Mouse (Mus musculus): Measurements from ENCODE around the gene Plvap.

Gene Plvap

DNA sequence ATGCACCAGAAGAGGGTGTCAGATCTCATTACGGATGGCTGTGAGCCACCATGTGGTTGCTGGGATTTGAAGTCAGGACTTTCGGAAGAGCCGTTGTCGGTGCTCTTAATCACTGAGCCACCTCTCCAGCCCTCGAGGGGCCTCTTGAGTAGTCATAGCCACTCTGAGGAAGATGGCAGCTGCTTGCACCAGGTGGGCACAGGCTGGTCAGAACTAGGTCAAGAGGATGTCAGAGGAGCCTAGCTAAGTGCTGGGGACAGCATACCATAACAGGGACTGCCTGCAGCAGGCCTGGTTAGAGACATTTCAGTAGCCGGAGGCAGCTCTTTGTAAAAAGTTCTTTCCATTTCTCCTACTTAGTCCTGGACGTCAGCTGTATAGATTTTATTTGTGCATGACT lies 39.2 kb upstream of the Plvap start:
- Histone ChIP-seq H3K36me3 (ENCODE audit: insufficient read depth, low read length) (peaks cover 29% of the 10 kb centered on the region), H3K4me1 (replicated peaks; ENCODE audit: low read depth, low read length) (peaks cover 26% of the 10 kb centered on the region), H3K4me3 (replicated peaks; ENCODE audit: low read length) (no peak overlapping the region), H3K9me3 (ENCODE audit: low read length) (no peaks in the 10 kb centered on the region), H3K27me3 (ENCODE audit: insufficient read depth, low read length) (peaks cover 18% of the 10 kb centered on the region)
- TF ChIP-seq NANOG (IDR thresholded peaks at IDR 0.05; ENCODE audit: borderline replicate concordance, low read length) = no peak
- TF ChIP-seq POU5F1 (IDR thresholded peaks at IDR 0.05; ENCODE audit: borderline replicate concordance, low read length) = no peak
- no peak for TF ChIP-seq CTCF (conservative IDR thresholded peaks at IDR 0.05; ENCODE audit: low read length)

DNA sequence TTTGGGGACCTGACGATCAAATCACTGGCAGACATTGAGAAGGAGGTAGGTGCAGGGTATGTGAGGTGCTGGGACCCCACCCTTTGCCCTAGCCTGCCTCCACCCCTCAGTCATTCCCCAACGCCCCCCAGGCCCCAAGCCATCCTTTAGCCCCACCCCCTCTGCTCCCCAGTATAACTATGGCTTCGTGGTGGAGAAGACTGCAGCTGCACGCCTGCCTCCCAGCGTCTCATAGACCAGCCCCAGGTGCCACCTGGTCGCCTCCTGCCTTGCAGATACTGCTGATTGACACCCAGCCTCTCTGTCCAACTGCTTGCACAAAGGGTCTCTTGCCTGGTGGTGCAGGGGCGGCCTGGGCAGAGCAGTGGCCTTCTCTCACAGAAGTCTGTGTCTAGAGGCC lies 36.0 kb upstream of the Plvap start:
- no peak overlapping the region for H3K4me3 ChIP-seq (replicated peaks; ENCODE audit: low read length)
- H3K36me3 ChIP-seq (ENCODE audit: insufficient read depth, low read length) = peaks cover 40% of the 10 kb centered on the region
- 0 out of 2 replicates have a peak, but pooled peaks cover under 1% of the 10 kb centered on the region for H3K27me3 ChIP-seq (ENCODE audit: insufficient read depth, low read length)
- no peaks in the 10 kb centered on the region for H3K9me3 ChIP-seq (ENCODE audit: low read length)
- peaks cover 25% of the 10 kb centered on the region for H3K4me1 ChIP-seq (replicated peaks; ENCODE audit: low read depth, low read length)
- no peak for TF ChIP-seq NANOG (IDR thresholded peaks at IDR 0.05; ENCODE audit: borderline replicate concordance, low read length)
- no peak for TF ChIP-seq POU5F1 (IDR thresholded peaks at IDR 0.05; ENCODE audit: borderline replicate concordance, low read length)
- TF ChIP-seq CTCF (conservative IDR thresholded peaks at IDR 0.05; ENCODE audit: low read length) = no peak

DNA sequence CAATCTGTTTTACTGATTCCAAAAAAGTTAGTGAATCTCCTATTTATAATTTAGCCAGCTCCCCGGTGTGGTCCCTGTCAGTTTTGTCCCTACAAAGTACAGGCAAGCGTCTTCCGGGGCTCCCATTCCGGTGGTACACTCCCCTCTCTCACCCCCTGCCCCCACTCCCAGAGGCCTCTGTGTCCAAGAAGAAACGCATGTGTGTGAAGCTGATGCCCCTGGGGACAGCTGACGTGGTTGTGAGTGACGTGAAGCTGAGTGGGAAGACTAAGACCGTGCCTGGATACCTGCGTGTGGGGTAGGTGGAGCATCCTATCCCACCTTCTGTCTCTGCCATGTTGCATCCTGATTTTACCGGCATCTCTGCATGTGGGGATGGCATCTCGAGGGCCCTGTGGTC lies 33.5 kb upstream of the Plvap start:
- Histone ChIP-seq H3K27me3 (ENCODE audit: insufficient read depth, low read length) (peaks cover 9% of the 10 kb centered on the region; the same call in 1 of the 2 replicates), H3K4me3 (replicated peaks; ENCODE audit: low read length) (no peak overlapping the region), H3K36me3 (ENCODE audit: insufficient read depth, low read length) (peaks cover 40% of the 10 kb centered on the region), H3K9me3 (ENCODE audit: low read length) (no peaks in the 10 kb centered on the region), H3K4me1 (replicated peaks; ENCODE audit: low read depth, low read length) (peaks cover 27% of the 10 kb centered on the region)
- TF ChIP-seq POU5F1 (IDR thresholded peaks at IDR 0.05; ENCODE audit: borderline replicate concordance, low read length) (no peak), CTCF (conservative IDR thresholded peaks at IDR 0.05; ENCODE audit: low read length) (no peak), NANOG (IDR thresholded peaks at IDR 0.05; ENCODE audit: borderline replicate concordance, low read length) (no peak)

DNA sequence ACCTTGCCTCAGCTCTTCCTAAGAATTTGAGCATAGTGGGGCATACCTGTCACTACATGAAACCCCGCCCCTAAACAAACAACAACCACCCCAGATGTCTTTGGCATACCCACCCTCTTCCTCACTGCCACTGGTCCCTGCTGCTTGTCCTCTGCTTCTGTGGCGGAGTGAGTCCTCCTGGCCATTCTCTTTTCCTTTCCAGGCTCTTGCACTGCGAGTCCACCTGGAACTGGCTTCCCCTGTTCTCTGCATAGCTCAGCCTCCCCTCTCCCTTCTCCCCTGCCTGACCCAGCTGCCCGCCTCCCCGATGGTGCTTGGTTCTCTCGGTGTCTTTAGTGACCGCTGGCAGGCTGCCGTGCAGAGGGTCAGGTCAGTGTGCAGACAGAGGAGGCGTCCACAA lies 32.2 kb upstream of the Plvap start:
- no peak for TF ChIP-seq POU5F1 (IDR thresholded peaks at IDR 0.05; ENCODE audit: borderline replicate concordance, low read length)
- no peak for TF ChIP-seq CTCF (conservative IDR thresholded peaks at IDR 0.05; ENCODE audit: low read length)
- no peak for TF ChIP-seq NANOG (IDR thresholded peaks at IDR 0.05; ENCODE audit: borderline replicate concordance, low read length)
- H3K4me3 ChIP-seq (replicated peaks; ENCODE audit: low read length) = peak overlapping the region; percentile 97
- no peaks in the 10 kb centered on the region for H3K9me3 ChIP-seq (ENCODE audit: low read length)
- H3K27me3 ChIP-seq (ENCODE audit: insufficient read depth, low read length) = peaks cover 18% of the 10 kb centered on the region
- peaks cover 25% of the 10 kb centered on the region for H3K4me1 ChIP-seq (replicated peaks; ENCODE audit: low read depth, low read length)
- peaks cover 38% of the 10 kb centered on the region for H3K36me3 ChIP-seq (ENCODE audit: insufficient read depth, low read length)

DNA sequence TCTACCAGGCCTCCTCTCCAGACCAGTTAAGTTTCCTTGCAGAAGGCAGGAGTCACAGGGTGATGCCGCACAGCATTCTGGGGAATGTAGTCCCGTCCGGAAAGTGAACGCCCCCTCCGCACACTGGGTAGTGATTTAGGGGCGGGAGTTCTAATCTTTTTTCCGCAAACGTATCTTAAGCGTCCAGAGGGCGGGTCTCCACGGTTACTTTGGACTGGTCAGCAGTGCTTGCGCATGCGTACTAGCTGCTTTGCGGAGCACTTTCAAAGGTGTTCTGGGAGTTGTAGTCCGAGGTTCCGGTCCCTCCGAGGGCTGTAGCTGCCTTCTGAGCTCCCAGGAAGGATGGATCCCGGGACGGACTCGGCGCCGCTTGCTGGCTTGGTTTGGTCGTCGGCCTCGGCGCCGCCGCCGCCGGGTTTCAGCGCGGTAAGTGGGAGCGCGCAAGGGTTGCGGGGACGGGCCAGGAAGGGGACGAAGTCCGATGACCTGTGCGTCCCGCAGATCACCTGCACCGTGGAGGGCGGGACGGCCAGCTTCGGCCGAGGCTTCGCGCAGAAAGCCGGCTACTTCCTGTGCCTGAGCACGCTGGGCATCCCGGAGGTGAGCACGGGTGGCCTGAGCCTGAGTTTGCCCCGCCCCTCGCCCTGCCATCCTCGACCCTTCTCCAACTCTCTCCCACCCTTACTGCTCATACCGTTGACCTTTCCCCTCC lies 31.2 kb upstream of the Plvap start, which contains the start of gene Mvb12a:
Mvb12a (plus strand) TSS at position 291 of the 712 bp plus-strand sequence.
- Histone ChIP-seq H3K27me3 (ENCODE audit: insufficient read depth, low read length) (peaks cover 28% of the 10 kb centered on the region), H3K4me1 (replicated peaks; ENCODE audit: low read depth, low read length) (peaks cover 29% of the 10 kb centered on the region), H3K9me3 (ENCODE audit: low read length) (no peaks in the 10 kb centered on the region), H3K4me3 (replicated peaks; ENCODE audit: low read length) (peak within 1 kb of the TSS; percentile 97), H3K36me3 (ENCODE audit: insufficient read depth, low read length) (peaks cover 30% of the 10 kb centered on the region)
- TF ChIP-seq NANOG (IDR thresholded peaks at IDR 0.05; ENCODE audit: borderline replicate concordance, low read length) = no peak; the same call in 1 of the 2 replicates

DNA sequence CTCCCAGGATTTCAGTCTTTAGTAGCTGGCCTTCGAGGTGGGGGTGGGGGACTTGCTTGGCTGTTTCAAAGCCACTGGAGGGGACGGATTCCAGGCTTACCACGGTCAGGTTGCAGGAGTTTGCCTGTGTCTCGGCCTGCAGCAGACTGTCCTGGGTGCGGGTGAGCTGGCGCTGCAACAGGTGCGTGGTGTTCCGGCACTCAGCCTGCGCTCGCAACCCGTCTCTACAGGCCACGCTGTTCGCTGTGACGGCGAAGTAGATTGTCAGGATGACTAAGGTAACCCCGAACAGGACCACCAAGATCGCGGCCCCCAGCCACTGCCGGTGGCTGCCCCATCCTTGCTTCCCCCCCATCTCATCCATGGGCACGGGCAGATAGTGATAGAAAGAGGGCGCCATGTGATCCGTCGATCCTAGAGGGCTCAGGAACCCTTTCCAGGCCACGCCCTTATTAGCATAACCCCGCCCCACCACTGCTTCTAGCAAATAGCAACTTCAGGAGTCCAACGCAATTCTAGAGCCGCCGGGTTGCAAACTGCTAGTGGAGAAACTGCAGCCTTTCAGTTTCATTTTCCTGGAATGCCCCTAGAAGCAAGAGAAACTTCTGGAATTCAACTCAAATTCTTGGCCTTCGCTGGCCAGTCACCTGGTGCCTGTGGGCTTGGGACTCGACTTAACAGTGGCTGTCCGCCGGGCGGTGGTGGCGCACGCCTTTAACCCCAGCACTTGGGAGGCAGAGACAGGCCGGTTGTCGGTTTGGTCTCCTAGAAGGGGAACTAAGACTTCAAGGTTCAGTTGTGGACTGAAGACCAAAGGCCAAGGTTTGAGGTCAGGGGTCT lies 25.7 kb upstream of the Plvap start, which contains the start of gene Bst2:
Bst2 (minus strand) TSS at position 429 of the 840 bp plus-strand sequence.
- H3K4me1 ChIP-seq (replicated peaks; ENCODE audit: low read depth, low read length) = peaks cover 58% of the 10 kb centered on the region
- no peaks in the 10 kb centered on the region for H3K9me3 ChIP-seq (ENCODE audit: low read length)
- TF ChIP-seq CTCF (conservative IDR thresholded peaks at IDR 0.05; ENCODE audit: low read length) = no peak
- TF ChIP-seq NANOG (IDR thresholded peaks at IDR 0.05; ENCODE audit: borderline replicate concordance, low read length) = no peak
- no peak for TF ChIP-seq POU5F1 (IDR thresholded peaks at IDR 0.05; ENCODE audit: borderline replicate concordance, low read length)
- peaks cover 55% of the 10 kb centered on the region for H3K27me3 ChIP-seq (ENCODE audit: insufficient read depth, low read length)
- H3K4me3 ChIP-seq (replicated peaks; ENCODE audit: low read length) = peak within 1 kb of the TSS; percentile 81
- H3K36me3 ChIP-seq (ENCODE audit: insufficient read depth, low read length) = peaks cover 15% of the 10 kb centered on the region

DNA sequence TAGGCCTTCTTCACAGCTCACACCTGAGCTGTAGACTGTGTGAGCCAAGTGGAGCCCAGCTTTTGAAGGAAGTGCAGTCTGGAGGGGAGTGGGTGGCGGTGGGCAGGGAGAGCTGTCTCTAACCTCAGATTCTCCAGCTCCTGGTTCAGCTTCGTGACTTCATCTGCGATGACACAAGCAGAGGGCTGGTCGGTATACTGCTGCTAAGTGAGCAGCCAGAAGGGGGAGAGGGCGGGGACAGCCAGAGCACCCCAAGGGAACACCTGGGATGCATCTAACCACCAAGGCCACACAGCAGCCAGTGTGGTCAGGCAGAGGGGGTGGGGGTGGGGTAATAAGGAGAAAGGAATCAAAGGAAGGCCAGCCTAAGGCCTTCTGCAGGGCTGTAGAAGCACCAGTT lies 24.1 kb upstream of the Plvap start:
- Histone ChIP-seq H3K4me1 (replicated peaks; ENCODE audit: low read depth, low read length) (peaks cover 56% of the 10 kb centered on the region), H3K4me3 (replicated peaks; ENCODE audit: low read length) (peak overlapping the region; percentile 81), H3K36me3 (ENCODE audit: insufficient read depth, low read length) (peaks cover 15% of the 10 kb centered on the region), H3K27me3 (ENCODE audit: insufficient read depth, low read length) (peaks cover 50% of the 10 kb centered on the region), H3K9me3 (ENCODE audit: low read length) (no peaks in the 10 kb centered on the region)
- no peak for TF ChIP-seq NANOG (IDR thresholded peaks at IDR 0.05; ENCODE audit: borderline replicate concordance, low read length)
- no peak for TF ChIP-seq POU5F1 (IDR thresholded peaks at IDR 0.05; ENCODE audit: borderline replicate concordance, low read length)
- no peak for TF ChIP-seq CTCF (conservative IDR thresholded peaks at IDR 0.05; ENCODE audit: low read length)

DNA sequence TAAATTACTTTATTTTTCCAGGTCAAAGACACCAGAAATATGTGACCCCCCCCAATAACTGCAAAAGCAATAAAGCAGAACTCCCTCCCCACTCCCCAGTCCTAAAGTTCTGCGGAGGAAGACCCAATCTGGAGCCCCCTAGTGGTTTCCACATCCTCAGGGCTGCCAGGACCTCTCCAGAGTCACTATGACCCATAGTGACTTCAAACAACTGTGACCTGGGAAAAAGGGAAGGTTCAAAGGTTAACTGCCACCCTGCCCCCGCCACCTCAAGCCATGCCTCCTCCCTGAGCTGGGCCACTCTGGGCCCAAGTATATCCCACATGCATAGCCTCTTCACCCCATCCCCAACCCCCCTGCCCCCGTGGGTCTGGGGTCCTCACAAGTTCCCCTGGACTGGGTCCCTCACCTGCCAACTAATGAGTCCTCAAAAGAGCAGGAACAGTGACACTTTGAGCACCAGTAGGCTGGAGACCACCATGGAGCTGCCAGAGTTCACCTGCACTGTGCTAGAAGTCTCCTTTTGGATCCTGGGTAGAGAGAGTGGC lies 22.8 kb upstream of the Plvap start:
- TF ChIP-seq POU5F1 (IDR thresholded peaks at IDR 0.05; ENCODE audit: borderline replicate concordance, low read length) (no peak), CTCF (conservative IDR thresholded peaks at IDR 0.05; ENCODE audit: low read length) (peak; percentile 25), NANOG (IDR thresholded peaks at IDR 0.05; ENCODE audit: borderline replicate concordance, low read length) (no peak)
- peaks cover 15% of the 10 kb centered on the region for H3K36me3 ChIP-seq (ENCODE audit: insufficient read depth, low read length)
- H3K9me3 ChIP-seq (ENCODE audit: low read length) = no peaks in the 10 kb centered on the region
- peaks cover 69% of the 10 kb centered on the region for H3K4me1 ChIP-seq (replicated peaks; ENCODE audit: low read depth, low read length)
- H3K27me3 ChIP-seq (ENCODE audit: insufficient read depth, low read length) = peaks cover 41% of the 10 kb centered on the region
- no peak overlapping the region for H3K4me3 ChIP-seq (replicated peaks; ENCODE audit: low read length)
